Mouse (Mus musculus): Measurements from ENCODE around the gene Wnt1.
"Not testable (repeated sequence)": the region's sequence is repeated elsewhere in the genome, so short reads cannot be mapped to it uniquely, and the experiment has no call there.

Wnt1 gene

GRCm38 (mm10) chr15:98806809-98807770 is 17.4 kb downstream of the Wnt1 start:
- DNase-seq: no peak

DNA sequence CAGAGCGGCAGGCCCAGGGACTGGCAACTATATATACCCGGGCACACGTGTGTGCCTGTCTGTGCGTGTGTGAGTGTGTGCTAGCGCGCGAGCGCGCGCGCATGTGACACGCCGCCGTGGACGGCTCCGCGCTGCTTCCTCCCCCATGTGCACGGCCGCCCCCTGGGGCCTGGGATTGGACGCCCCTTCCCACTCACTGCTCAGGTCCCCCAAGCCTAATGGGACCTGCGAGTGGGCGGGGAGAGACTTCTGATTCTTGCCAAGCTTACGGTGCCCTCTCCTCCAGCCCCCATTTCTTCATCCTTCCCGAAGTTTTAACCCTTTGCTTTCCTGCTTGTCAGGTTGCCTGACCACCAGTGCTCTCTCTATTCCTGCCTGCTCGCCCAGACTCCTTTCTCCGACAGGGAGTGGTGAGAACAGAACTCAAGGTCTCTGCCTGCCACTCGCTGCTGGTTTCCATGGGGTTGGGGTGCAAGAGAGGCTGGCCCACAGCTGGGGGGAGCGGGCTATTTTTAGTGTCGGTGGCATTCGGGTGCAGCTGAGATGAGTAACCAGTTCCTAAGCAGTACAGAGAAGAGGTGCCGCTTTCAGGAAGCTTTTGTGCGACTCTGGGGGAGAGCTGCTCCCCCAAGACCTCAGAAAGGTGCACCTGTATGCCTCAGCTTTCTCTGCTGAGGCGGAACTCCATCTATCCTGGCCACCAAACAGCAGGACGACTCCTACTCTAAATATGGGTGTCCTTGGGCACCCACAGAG is 18.4 kb downstream of the Wnt1 start:
- DNase-seq: no peak

GRCm38 (mm10) chr15:98808651-98809134 is 19.0 kb downstream of the Wnt1 start:
- DNase-seq: no peak

GRCm38 (mm10) chr15:98809390-98809789 is 19.7 kb downstream of the Wnt1 start, which contains the start of gene Ddn:
Gene Ddn (minus strand): TSS chr15:98809490.
- no peak for DNase-seq

- not testable (repeated sequence) for DNase-seq
Measured at GRCm38 (mm10) chr15:98810212-98810611, 20.6 kb downstream of the Wnt1 start.

GRCm38 (mm10) chr15:98812741-98813424 is 23.2 kb downstream of the Wnt1 start:
- no peak for DNase-seq

DNA sequence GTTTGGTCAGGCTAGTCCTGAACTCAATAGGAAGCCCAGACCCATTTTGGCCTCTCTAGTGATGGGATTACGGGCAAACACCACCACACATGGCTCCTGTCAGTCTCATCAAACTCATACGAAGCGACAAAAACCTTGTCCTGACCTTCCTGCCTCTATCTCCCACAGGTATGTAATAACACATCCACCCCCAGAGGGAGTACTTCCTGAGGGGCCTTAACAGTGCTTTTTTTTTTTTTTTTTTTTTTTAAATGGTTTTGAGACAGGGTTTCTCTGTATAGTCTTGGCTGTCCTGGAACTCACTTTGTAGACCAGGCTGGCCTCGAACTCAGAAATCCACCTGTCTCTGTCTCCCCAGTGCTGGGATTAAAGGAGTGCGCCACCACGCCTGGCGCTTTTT is 28.5 kb downstream of the Wnt1 start:
- DNase-seq: no peak

- no peak for DNase-seq
Measured at GRCm38 (mm10) chr15:98820937-98821336, 31.3 kb downstream of the Wnt1 start.

DNA sequence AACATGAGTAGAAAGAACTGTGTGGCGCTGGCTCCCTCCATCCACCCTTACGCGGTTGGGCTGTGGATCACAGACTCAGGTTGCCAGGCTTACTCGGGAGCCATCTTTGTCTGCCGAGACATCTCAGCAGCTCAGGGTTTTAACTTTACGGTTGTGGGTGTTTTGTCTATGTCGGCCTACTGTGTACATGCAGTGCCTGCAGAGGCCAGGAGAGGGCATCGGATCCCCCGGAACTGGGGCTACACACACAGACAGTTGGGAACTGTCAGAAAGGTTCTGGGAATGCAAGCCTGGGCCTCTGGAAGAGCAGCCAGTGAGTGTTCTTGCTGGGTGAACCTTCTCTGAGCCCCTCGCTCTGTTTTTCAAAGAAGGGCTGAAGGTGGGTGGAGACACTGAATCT is 31.7 kb downstream of the Wnt1 start:
- no peak for DNase-seq

DNA sequence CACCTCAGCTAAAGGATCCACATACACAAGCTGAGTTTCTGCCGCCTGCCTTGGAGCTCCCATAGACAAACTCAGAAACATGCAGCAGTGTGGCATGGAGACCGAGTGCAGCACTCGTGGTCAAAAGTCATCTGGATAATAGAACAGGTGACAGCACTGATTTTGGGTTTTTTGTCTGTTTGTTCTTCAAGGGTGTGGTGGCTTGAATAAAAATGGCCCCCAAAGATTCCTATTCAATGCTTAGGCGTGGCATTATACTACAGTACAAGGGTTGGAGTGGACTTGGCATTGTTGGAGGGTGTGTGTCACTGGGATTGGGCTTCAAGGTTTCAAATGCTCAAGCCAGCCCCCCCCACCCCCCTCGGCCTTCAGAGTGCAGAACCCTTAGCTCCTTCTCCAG is 32.5 kb downstream of the Wnt1 start:
- no peak for DNase-seq

DNA sequence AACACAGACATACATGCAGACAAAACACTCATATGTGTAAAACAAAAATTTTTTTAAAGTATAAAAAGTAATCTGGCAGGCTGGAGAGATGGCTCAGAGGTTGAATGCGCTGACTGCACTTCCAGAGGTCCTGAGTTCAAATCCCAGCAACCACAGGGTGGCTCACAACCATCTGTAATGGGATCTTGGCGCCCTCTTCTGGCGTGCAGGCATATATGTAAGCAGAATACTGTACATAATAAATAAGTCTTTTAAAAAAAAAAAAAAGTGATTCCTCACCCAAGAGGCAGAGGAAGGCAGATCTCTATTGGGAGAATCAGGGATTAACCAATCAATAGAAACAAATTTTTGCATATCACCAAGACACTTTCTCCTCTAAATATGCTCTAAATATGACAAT is 33.8 kb downstream of the Wnt1 start:
- no peak for DNase-seq

- no peak for DNase-seq
Measured at GRCm38 (mm10) chr15:98827611-98828011, 38.0 kb downstream of the Wnt1 start.

DNA sequence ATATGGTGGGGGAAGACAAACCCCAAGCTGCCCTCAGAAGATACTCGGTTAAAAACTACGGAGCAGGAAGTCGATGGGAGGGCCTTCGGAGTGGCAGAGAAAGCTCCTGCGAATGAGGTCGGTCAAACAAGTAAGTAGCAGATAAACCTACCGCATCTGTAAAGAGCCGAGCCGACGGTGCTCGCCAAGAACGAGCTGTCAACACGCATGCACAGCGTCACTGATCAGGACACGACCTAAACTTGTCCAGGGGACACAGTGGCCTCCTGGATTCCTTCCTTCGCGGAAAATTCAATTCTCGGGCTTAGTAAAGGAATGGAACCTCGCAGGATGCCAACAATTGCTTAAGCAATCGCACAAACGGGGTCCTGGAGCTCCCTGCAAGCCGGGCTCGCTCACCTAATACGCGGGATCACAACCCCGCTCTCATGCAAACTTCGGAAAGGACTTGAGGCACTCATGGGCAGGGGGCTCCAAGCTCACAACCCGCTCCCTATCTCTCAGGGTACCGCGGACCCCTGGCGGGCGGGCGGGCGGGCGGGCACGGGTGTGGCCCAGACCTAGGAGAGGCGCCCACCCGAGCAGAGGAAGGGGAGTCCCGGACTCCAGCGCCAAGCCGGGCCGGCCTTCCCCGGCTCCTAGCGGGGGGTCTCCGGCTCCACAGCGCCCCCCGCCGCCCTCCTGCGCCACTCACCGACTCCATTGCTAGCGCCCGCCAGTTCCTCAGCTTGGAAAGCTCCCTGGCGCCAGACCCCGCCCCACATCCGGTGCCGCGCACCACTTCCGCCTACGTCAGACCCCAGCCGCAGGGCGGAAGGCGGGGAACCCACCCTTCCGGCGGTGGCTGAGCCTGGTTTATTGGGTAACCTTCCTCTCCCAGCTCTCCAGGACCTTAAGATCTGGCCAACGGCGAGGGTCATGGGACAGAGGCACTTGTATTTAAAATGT is 41.4 kb downstream of the Wnt1 start, which contains the start of gene Prkag1:
TSS of gene Prkag1 (minus strand) at position 786 of the 948 bp plus-strand sequence.
- DNase-seq: peak; percentile 93

DNA sequence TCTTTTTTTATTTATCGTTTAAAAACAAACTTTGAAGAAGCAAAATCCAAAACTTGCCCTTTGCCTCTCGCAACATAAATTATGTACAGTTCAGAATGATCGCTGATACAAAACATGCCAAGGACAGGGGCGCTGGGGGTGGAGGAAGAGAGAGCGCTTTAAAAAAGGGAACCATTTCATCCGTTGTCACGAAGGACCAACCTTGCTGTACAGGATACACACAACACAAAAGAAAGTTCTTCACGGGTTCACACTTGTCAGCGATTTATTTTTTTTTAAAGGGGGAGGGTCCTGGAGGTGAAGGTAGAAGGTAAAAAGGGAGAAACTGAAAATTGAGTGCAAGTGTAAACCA is 42.0 kb downstream of the Wnt1 start:
- no peak for DNase-seq

GRCm38 (mm10) chr15:98832161-98833058 is 42.8 kb downstream of the Wnt1 start:
- DNase-seq: no peak

DNA sequence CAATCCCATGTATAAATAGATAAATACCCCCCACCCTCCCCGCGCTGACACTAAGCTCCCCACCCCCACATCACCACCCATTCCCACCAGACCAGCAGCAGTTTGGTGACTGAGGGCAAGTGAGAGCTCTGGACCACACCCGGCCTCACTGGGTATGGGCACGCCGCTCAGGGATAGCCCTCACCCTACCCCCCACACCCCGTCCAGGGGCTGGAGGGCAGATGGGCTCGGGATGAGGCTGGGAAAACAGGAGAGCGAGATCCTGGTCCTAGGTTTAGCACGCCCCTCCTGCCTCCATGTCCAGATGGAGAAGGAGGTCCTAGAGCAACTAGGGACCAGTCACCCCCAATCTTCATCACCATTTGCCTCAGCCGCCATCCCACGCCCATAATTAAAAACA is 43.6 kb downstream of the Wnt1 start:
- DNase-seq: no peak

DNA sequence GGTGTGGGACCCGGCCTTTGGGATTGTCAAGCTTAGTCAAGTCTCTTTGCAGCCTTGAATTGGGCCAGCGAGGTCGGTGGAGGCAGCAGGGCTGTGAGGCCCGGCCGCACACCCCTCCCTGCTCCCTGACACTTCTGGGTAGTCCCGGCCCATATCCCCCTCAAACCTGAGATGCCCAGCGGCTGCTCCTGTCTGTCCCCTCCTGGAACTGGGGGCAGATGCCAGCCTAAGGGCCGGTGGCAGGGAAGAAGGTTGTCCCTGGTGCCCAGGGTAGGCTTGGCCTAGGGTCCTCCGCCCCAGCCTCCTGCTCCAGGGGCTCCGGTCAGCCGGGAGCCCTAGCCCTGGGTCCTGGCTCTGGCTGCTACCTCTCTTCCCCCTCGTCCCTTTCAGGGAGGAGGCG is 44.4 kb downstream of the Wnt1 start:
- DNase-seq: no peak

DNA sequence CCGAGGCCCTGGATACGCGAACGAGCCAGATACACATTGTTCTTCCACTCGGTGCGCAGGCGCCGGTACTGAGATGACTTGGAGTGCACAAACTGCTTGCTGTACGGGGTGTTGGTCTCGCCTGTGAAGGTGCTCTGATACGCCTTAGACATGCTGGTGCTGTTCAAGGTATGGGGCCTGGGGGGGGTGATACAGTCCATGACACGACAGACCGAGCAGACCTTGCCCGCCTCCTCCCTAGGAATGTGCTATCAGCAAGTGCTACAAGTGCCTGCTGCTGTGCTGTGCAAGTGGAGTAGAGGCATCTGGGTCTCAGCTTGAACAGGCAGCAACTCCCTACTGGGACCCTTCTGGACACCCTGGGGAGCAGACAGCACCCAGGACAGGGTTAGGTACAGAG is 45.6 kb downstream of the Wnt1 start:
- DNase-seq: no peak

GRCm38 (mm10) chr15:98837006-98837742 is 47.5 kb downstream of the Wnt1 start:
- no peak for DNase-seq

DNA sequence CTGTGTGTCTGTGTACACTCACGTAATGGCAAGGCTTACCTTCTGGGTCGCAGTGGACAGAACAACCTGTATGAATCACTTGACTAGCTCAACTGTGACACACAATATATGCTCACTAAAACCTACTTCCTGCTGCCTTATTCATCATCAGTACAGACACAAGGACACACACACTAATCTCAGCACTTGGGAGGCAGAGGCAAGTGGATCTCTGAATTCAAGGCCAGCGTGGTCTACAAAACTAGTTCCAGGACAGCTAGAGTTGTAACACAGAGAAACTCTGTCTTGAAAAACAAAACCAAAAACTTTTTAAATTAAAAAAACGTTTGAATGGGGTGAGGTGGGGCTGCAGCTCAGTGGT is 48.1 kb downstream of the Wnt1 start:
- no peak for DNase-seq
